Mouse (Mus musculus): ENCODE data around the gene Pbxip1. TPM values are rescaled to one million over a fixed set of nuclear protein-coding genes. Genes with fewer than 3 reads are reported as not detected.

Gene Pbxip1
- polyA plus RNA-seq, 1 experiment, result 36.5 TPM

DNA sequence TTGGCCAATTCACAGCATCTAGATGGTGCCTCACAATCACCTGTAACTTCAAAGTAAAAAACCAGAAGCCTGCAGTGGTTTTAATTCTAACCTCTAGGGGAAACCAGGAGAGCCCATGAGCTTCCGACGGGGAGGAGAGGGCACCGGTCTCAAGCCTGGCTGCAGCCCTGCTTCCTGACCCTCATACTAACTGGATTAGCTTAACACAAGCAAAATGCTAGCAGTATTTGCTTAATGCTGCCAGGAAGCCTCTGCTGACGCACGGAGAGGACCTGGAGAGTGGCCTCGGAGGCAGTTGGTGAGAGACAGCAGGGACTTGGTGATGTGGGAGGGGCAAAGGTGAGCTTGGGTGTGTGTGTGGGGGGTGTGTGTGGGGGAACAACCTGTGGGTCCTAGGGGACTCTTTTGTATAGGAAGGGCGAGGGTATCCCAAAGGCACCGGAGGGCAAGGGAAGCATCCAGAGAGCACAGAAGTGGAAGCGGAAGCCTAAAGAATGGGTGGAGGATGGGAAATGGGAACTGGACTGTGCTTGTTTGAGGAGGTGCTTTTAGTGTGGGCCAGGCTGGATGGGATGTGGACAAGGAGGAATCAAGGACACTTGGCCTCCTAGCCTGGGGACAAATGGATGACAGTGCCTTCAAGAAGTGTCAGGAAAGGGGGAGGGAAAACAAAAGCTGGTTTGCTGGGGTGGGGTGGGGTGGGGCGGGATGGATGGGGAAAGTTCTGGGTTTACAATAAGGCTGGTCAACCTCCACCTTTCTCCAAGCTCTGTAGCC, 18.1 kb downstream of the Pbxip1 start, which contains the start of gene Pmvk:
TSS of gene Pmvk (plus strand) at position 141 of the 777 bp plus-strand sequence.
- Histone ChIP-seq H3K4me3 (ENCODE audit: low read depth, low read length) (no peak within 1 kb of the TSS), H3K4me1 (ENCODE audit: control insufficient read depth, insufficient read depth, insufficient read length, low read length) (no peaks in the 10 kb centered on the region; the same call in 1 of the 2 replicates), H3K36me3 (ENCODE audit: control insufficient read depth, insufficient read depth, low read length) (no peaks in the 10 kb centered on the region), H3K27me3 (ENCODE audit: control insufficient read depth, insufficient read depth, low read length) (no peaks in the 10 kb centered on the region), H3K27ac (ENCODE audit: insufficient read depth, low read depth, low read length) (no peak within 1 kb of the TSS)
- TF ChIP-seq CTCF (IDR thresholded peaks at IDR 0.05; ENCODE audit: extremely low read depth, insufficient read length, insufficient replicate concordance, low read depth, low read length) (no peak), POLR2A (IDR thresholded peaks at IDR 0.05; ENCODE audit: low read depth, low read length) (no peak)
- 72% methylated on average over 10 of the region's 10 CpGs for WGBS

GRCm38 (mm10) chr3:89455786-89456285, 19.3 kb downstream of the Pbxip1 start:
- peaks cover 2% of the 10 kb centered on the region; the same call in 1 of the 2 replicates for H3K4me1 ChIP-seq (ENCODE audit: control insufficient read depth, insufficient read depth, insufficient read length, low read length)
- H3K4me3 ChIP-seq (ENCODE audit: low read depth, low read length), result no peak overlapping the region
- no peak overlapping the region for H3K27ac ChIP-seq (ENCODE audit: insufficient read depth, low read depth, low read length)
- H3K36me3 ChIP-seq (ENCODE audit: control insufficient read depth, insufficient read depth, low read length), result no peaks in the 10 kb centered on the region
- TF ChIP-seq CTCF (IDR thresholded peaks at IDR 0.05; ENCODE audit: extremely low read depth, insufficient read length, insufficient replicate concordance, low read depth, low read length) (no peak), POLR2A (IDR thresholded peaks at IDR 0.05; ENCODE audit: low read depth, low read length) (no peak)
- WGBS, result 83% methylated on average over 1 of the region's 1 CpGs
- H3K27me3 ChIP-seq (ENCODE audit: control insufficient read depth, insufficient read depth, low read length), result no peaks in the 10 kb centered on the region

GRCm38 (mm10) chr3:89456726-89457665, 20.5 kb downstream of the Pbxip1 start:
- Histone ChIP-seq H3K4me3 (ENCODE audit: low read depth, low read length) (no peak overlapping the region), H3K4me1 (ENCODE audit: control insufficient read depth, insufficient read depth, insufficient read length, low read length) (peaks cover 2% of the 10 kb centered on the region; the same call in 1 of the 2 replicates), H3K36me3 (ENCODE audit: control insufficient read depth, insufficient read depth, low read length) (no peaks in the 10 kb centered on the region), H3K27ac (ENCODE audit: insufficient read depth, low read depth, low read length) (no peak overlapping the region), H3K27me3 (ENCODE audit: control insufficient read depth, insufficient read depth, low read length) (no peaks in the 10 kb centered on the region)
- 28% methylated on average over 10 of the region's 10 CpGs for WGBS
- no peak for TF ChIP-seq POLR2A (IDR thresholded peaks at IDR 0.05; ENCODE audit: low read depth, low read length)
- peak; percentile 77 for TF ChIP-seq CTCF (IDR thresholded peaks at IDR 0.05; ENCODE audit: extremely low read depth, insufficient read length, insufficient replicate concordance, low read depth, low read length)

DNA sequence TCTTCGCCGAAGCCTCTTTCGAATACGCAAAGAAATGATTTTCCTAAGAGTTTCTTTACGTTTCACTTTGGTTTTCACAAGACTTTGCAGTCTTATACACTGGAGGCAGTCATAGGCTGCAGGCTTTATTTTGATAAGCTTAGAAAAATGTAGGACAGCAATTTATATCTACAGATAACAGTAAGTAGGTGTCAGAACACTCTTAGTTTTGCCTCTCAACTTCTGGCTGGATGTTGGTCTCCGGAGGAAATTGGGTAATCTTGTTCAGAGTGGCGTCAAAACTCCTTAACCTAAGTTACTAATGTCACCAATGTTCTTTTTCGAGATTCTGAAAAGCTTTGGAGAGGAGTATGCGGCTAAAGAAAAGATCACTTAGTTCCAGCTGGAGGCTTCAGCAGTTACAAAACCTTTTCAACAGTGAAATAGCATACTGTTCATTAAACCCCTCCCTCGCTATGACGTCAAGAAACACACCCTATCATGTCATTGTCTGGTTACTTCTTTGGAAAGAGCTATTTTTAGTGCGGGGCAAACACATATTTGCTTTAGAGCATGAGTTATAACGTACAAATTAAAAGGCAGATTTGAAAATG, 22.0 kb downstream of the Pbxip1 start:
- Histone ChIP-seq H3K27me3 (ENCODE audit: control insufficient read depth, insufficient read depth, low read length) (no peaks in the 10 kb centered on the region), H3K4me1 (ENCODE audit: control insufficient read depth, insufficient read depth, insufficient read length, low read length) (peaks cover 2% of the 10 kb centered on the region; the same call in 1 of the 2 replicates), H3K27ac (ENCODE audit: insufficient read depth, low read depth, low read length) (no peak overlapping the region), H3K36me3 (ENCODE audit: control insufficient read depth, insufficient read depth, low read length) (no peaks in the 10 kb centered on the region), H3K4me3 (ENCODE audit: low read depth, low read length) (peak overlapping the region; percentile 98)
- WGBS, result 44% methylated on average over 13 of the region's 13 CpGs
- TF ChIP-seq CTCF (IDR thresholded peaks at IDR 0.05; ENCODE audit: extremely low read depth, insufficient read length, insufficient replicate concordance, low read depth, low read length) (no peak), POLR2A (IDR thresholded peaks at IDR 0.05; ENCODE audit: low read depth, low read length) (no peak)

GRCm38 (mm10) chr3:89458965-89459807, 22.7 kb downstream of the Pbxip1 start:
- TF ChIP-seq POLR2A (IDR thresholded peaks at IDR 0.05; ENCODE audit: low read depth, low read length), result peak; percentile 76; the same call in 1 of the 2 replicates
- no peak for TF ChIP-seq CTCF (IDR thresholded peaks at IDR 0.05; ENCODE audit: extremely low read depth, insufficient read length, insufficient replicate concordance, low read depth, low read length)
- WGBS, result under 1% methylated on average over 36 of the region's 36 CpGs
- H3K36me3 ChIP-seq (ENCODE audit: control insufficient read depth, insufficient read depth, low read length), result no peaks in the 10 kb centered on the region
- peaks cover 2% of the 10 kb centered on the region; the same call in 1 of the 2 replicates for H3K4me1 ChIP-seq (ENCODE audit: control insufficient read depth, insufficient read depth, insufficient read length, low read length)
- peak overlapping the region; percentile 96 for H3K27ac ChIP-seq (ENCODE audit: insufficient read depth, low read depth, low read length)
- H3K4me3 ChIP-seq (ENCODE audit: low read depth, low read length), result peak overlapping the region; percentile 98
- H3K27me3 ChIP-seq (ENCODE audit: control insufficient read depth, insufficient read depth, low read length), result no peaks in the 10 kb centered on the region

DNA sequence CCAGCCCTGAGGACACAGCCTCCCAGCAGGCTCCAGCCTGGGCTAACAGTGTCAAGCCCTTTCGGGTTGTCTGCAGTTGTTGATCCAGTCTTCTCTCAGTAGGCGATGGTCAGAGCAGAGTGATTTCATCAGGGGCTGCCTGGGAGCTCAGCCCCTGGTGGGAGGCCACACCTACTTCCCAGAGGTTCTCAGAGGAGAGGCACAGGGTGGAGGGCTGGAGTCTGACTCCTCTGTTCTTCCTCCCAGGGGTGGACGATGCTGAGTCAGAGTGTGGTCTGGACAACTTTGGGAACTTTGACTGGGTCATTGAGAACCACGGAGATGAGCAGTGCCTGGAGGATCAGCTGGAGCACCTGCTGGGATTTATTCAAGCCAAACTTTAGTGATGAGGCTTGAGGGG, 31.8 kb downstream of the Pbxip1 start:
- Histone ChIP-seq H3K27me3 (ENCODE audit: control insufficient read depth, insufficient read depth, low read length) (no peaks in the 10 kb centered on the region), H3K4me1 (ENCODE audit: control insufficient read depth, insufficient read depth, insufficient read length, low read length) (no peaks in the 10 kb centered on the region), H3K36me3 (ENCODE audit: control insufficient read depth, insufficient read depth, low read length) (peaks cover 12% of the 10 kb centered on the region), H3K4me3 (ENCODE audit: low read depth, low read length) (no peak overlapping the region), H3K27ac (ENCODE audit: insufficient read depth, low read depth, low read length) (no peak overlapping the region)
- TF ChIP-seq CTCF (IDR thresholded peaks at IDR 0.05; ENCODE audit: extremely low read depth, insufficient read length, insufficient replicate concordance, low read depth, low read length) (no peak), POLR2A (IDR thresholded peaks at IDR 0.05; ENCODE audit: low read depth, low read length) (no peak)
- WGBS, result 81% methylated on average over 4 of the region's 4 CpGs
